ENCODE assay signal across 25 mouse cellular contexts in genomic region chr11:84016147-84016809, GRCm38 (mm10). TPM values are rescaled to one million over a fixed set of nuclear protein-coding genes. Genes with fewer than 3 reads are reported as not detected.
DNase-seq lines count a peak whose midpoint lies in the region; ATAC-seq and TF ChIP-seq lines count a peak whose summit lies in the region.
"Had no signal": no experiment of that assay in that cellular context is flagged by ENCODE, and none has a peak within 500 bp of the region (broad histone marks: within the 10 kb centered on the region; RNA-seq: fewer than 3 reads in every experiment).

No protein-coding gene starts in this region.

- H3K9ac ChIP-seq in liver, embryonic 16.5 days (ENCODE audit: low read depth, low read length), result no peak overlapping the region
- H3K9ac ChIP-seq in liver, embryonic 12.5 days, result no peak overlapping the region
- H3K9ac ChIP-seq in intestine, postnatal 0 days (ENCODE audit: low read depth, low read length), result no peak overlapping the region
- H3K9ac ChIP-seq: forebrain, postnatal 0 days; heart, embryonic 12.5 days; hindbrain, embryonic 15.5 days; limb, embryonic 13.5 days; liver, embryonic 15.5 days; midbrain, embryonic 12.5 days; neural tube, embryonic 13.5 days had no signal

- no peak overlapping the region for H3K4me3 ChIP-seq in liver, embryonic 16.5 days (ENCODE audit: low read depth, low read length)
- no peak overlapping the region for H3K4me3 ChIP-seq in liver, embryonic 12.5 days
- H3K4me3 ChIP-seq in intestine, postnatal 0 days (ENCODE audit: low read depth, low read length), result no peak overlapping the region
- H3K4me3 ChIP-seq in hindbrain, embryonic 10.5 days, result no peak overlapping the region
- H3K4me3 ChIP-seq: erythroblast, embryonic 14.5 days; heart, adult 2 months; heart, embryonic 12.5 days; hindbrain, embryonic 15.5 days; left cerebral cortex, adult 2 months; limb, embryonic 13.5 days; liver, embryonic 15.5 days; megakaryocyte, embryonic 14.5 days; midbrain, embryonic 12.5 days; neural tube, embryonic 13.5 days had no signal

- peaks cover 3% of the 10 kb centered on the region; the same call in 1 of the 2 replicates for H3K4me1 ChIP-seq in liver, embryonic 16.5 days (ENCODE audit: control insufficient read depth, low read depth, low read length)
- H3K4me1 ChIP-seq in liver, embryonic 12.5 days, result no peaks in the 10 kb centered on the region
- no peaks in the 10 kb centered on the region; the same call in 1 of the 2 replicates for H3K4me1 ChIP-seq in intestine, postnatal 0 days (replicated peaks; ENCODE audit: control insufficient read depth, insufficient read depth, low read length)
- H3K4me1 ChIP-seq in hindbrain, embryonic 10.5 days (replicated peaks), result peaks cover 21% of the 10 kb centered on the region
- H3K4me1 ChIP-seq: heart, embryonic 12.5 days had no signal

- ATAC-seq in liver, embryonic 16.5 days (ENCODE audit: low read depth), result no peak
- ATAC-seq in liver, embryonic 12.5 days, result no peak
- peak; percentile 82 for ATAC-seq in intestine, postnatal 0 days
- ATAC-seq: forebrain, postnatal 0 days had no signal

- no peaks in the 10 kb centered on the region for H3K27me3 ChIP-seq in liver, embryonic 16.5 days (ENCODE audit: control insufficient read depth, insufficient read depth, low read depth, low read length)
- no peaks in the 10 kb centered on the region for H3K27me3 ChIP-seq in liver, embryonic 12.5 days (replicated peaks)
- 0 out of 2 replicates have a peak, but pooled peaks cover 4% of the 10 kb centered on the region for H3K27me3 ChIP-seq in intestine, postnatal 0 days (replicated peaks; ENCODE audit: control insufficient read depth, insufficient read depth, low read length)
- H3K27me3 ChIP-seq in hindbrain, embryonic 10.5 days (ENCODE audit: insufficient read depth, poor library complexity, severe bottlenecking), result no peaks in the 10 kb centered on the region
- H3K27me3 ChIP-seq: heart, embryonic 12.5 days; hindbrain, embryonic 15.5 days; limb, embryonic 13.5 days; liver, embryonic 15.5 days; megakaryocyte, embryonic 14.5 days; midbrain, embryonic 12.5 days; neural tube, embryonic 13.5 days had no signal

- TF ChIP-seq CTCF in intestine, postnatal 0 days (IDR thresholded peaks at IDR 0.05; ENCODE audit: low read depth), result no peak

- H3K36me3 ChIP-seq in liver, embryonic 16.5 days (ENCODE audit: control insufficient read depth, insufficient read depth), result peaks cover 6% of the 10 kb centered on the region
- peaks cover 53% of the 10 kb centered on the region for H3K36me3 ChIP-seq in liver, embryonic 12.5 days
- H3K36me3 ChIP-seq in intestine, postnatal 0 days (ENCODE audit: control insufficient read depth, insufficient read depth), result peaks cover 21% of the 10 kb centered on the region
- peaks cover 45% of the 10 kb centered on the region for H3K36me3 ChIP-seq in hindbrain, embryonic 10.5 days

- DNase-seq in 416B (ENCODE audit: low read depth), result peak; percentile 19
- peak; percentile 3 for DNase-seq in T-cell, adult 2 months (ENCODE audit: low spot score)
- no peak for DNase-seq in hindbrain, embryonic 10.5 days (ENCODE audit: low spot score)
- DNase-seq in right cerebral cortex, adult 18-20 months, result no peak
- DNase-seq in spleen, postnatal 4 days (ENCODE audit: low spot score in 2 of 2), result no peak
- DNase-seq: adrenal gland, postnatal 14 days; cerebellum, adult 18-20 months; cerebellum, postnatal 10 days; forebrain, postnatal 0 days; heart, adult 2 months; kidney, postnatal 10 days; thymus, adult 2 months; thymus, postnatal 4 days had no signal

- H3K27ac ChIP-seq in liver, embryonic 16.5 days (ENCODE audit: low read length), result peak overlapping the region; percentile 69
- no peak overlapping the region for H3K27ac ChIP-seq in liver, embryonic 12.5 days
- H3K27ac ChIP-seq in intestine, postnatal 0 days (ENCODE audit: low read depth, low read length), result peak overlapping the region; percentile 46; the same call in 1 of the 2 replicates
- H3K27ac ChIP-seq in hindbrain, embryonic 10.5 days, result no peak overlapping the region
- H3K27ac ChIP-seq: heart, adult 2 months; hindbrain, embryonic 15.5 days; left cerebral cortex, adult 2 months; limb, embryonic 13.5 days; liver, embryonic 15.5 days; midbrain, embryonic 12.5 days; neural tube, embryonic 13.5 days had no signal

- no peaks in the 10 kb centered on the region for H3K9me3 ChIP-seq in liver, embryonic 16.5 days (replicated peaks; ENCODE audit: control insufficient read depth, low read length)
- H3K9me3 ChIP-seq in liver, embryonic 12.5 days (replicated peaks), result no peaks in the 10 kb centered on the region
- no peaks in the 10 kb centered on the region for H3K9me3 ChIP-seq in intestine, postnatal 0 days (ENCODE audit: control insufficient read depth)
- no peaks in the 10 kb centered on the region for H3K9me3 ChIP-seq in hindbrain, embryonic 10.5 days
- H3K9me3 ChIP-seq: heart, embryonic 12.5 days; hindbrain, embryonic 15.5 days; limb, embryonic 13.5 days; liver, embryonic 15.5 days; megakaryocyte, embryonic 14.5 days; midbrain, embryonic 12.5 days; neural tube, embryonic 13.5 days had no signal

- no peak overlapping the region for H3K4me2 ChIP-seq in liver, embryonic 16.5 days (ENCODE audit: low read depth, low read length)
- H3K4me2 ChIP-seq in liver, embryonic 12.5 days, result no peak overlapping the region
- 0 out of 2 replicates have a peak overlapping the region, but pooled peaks have one; percentile 0 for H3K4me2 ChIP-seq in intestine, postnatal 0 days (replicated peaks; ENCODE audit: low read depth)
- H3K4me2 ChIP-seq: heart, embryonic 12.5 days; hindbrain, embryonic 15.5 days; limb, embryonic 13.5 days; liver, embryonic 15.5 days; midbrain, embryonic 12.5 days; neural tube, embryonic 13.5 days had no signal

- 63% methylated on average over 6 of the region's 6 CpGs for WGBS in liver, embryonic 16.5 days (ENCODE audit: insufficient replicate concordance)
- WGBS in liver, embryonic 12.5 days (ENCODE audit: insufficient replicate concordance), result 70% methylated on average over 6 of the region's 6 CpGs
- WGBS in intestine, postnatal 0 days, result 41% methylated on average over 6 of the region's 6 CpGs
- WGBS in hindbrain, embryonic 10.5 days, result 93% methylated on average over 6 of the region's 6 CpGs

RNA-seq across cellular contexts. Expression of gene Synrg, which starts 52.0 kb away (rescaled TPM):
- 5.3 and 5.4 TPM in 2 replicates for polyA plus RNA-seq in liver, embryonic 16.5 days (2015; fragmentation: Nextera tagmentation; extraction: Ambion mirVana)
- polyA plus RNA-seq in liver, embryonic 12.5 days (2016; fragmentation: Nextera tagmentation; extraction: Ambion mirVana), result 10.2 and 11.2 TPM in 2 replicates
- polyA plus RNA-seq in intestine, postnatal 0 days (2015; fragmentation: Nextera tagmentation; extraction: Ambion mirVana), result 6.0 and 7.4 TPM in 2 replicates
- polyA plus RNA-seq in hindbrain, embryonic 10.5 days (2016; fragmentation: Nextera tagmentation; extraction: Ambion mirVana), result 11.3 and 15.9 TPM in 2 replicates

RNA-seq across cellular contexts. Expression of gene Dusp14, which starts 52.8 kb away (rescaled TPM):
- polyA plus RNA-seq in liver, embryonic 16.5 days (2015; fragmentation: Nextera tagmentation; extraction: Ambion mirVana), result 1.5 and 1.8 TPM in 2 replicates
- 1.1 TPM in 2 replicates for polyA plus RNA-seq in liver, embryonic 12.5 days (2016; fragmentation: Nextera tagmentation; extraction: Ambion mirVana)
- polyA plus RNA-seq in intestine, postnatal 0 days (2015; fragmentation: Nextera tagmentation; extraction: Ambion mirVana), result 27.6 and 28.0 TPM in 2 replicates
- 11.0 and 13.3 TPM in 2 replicates for polyA plus RNA-seq in hindbrain, embryonic 10.5 days (2016; fragmentation: Nextera tagmentation; extraction: Ambion mirVana)
- polyA plus RNA-seq: erythroblast, embryonic 14.5 days had no signal

Comparison
In these comparisons a context has a peak if more than half of its experiments do, and no peak if none do; other contexts are left out.
1. H3K27ac ChIP-seq: peak in liver, embryonic 16.5 days (single experiment) and intestine, postnatal 0 days (single experiment); none in liver, embryonic 12.5 days (single experiment) and hindbrain, embryonic 10.5 days (single experiment).
2. DNase-seq: peak in 416B (single experiment) and T-cell, adult 2 months (single experiment); none in hindbrain, embryonic 10.5 days (single experiment), right cerebral cortex, adult 18-20 months (single experiment) and spleen, postnatal 4 days (0 of 2).